Comparison of ENCODE assay signal across 8 mouse cellular contexts in genomic region chr15:98831684-98832035, GRCm38 (mm10). TPM values are rescaled to one million over a fixed set of nuclear protein-coding genes. Genes with fewer than 3 reads are reported as not detected.
A peak's percentile ranks its signal among the peaks of the same experiment; 100 is the strongest.
DNase-seq lines count a peak whose midpoint lies in the region; ATAC-seq lines count a peak whose summit lies in the region.

No protein-coding gene starts in this region.

- peaks cover 19% of the 10 kb centered on the region for H3K4me1 ChIP-seq in lung, embryonic 16.5 days (replicated peaks; ENCODE audit: control insufficient read depth, insufficient read depth, low read length)
- H3K4me1 ChIP-seq in limb, embryonic 15.5 days, result peaks cover 20% of the 10 kb centered on the region
- H3K4me1 ChIP-seq in stomach, embryonic 14.5 days (ENCODE audit: control insufficient read depth, insufficient read depth, low read length), result peaks cover 9% of the 10 kb centered on the region; the same call in 1 of the 2 replicates

- ATAC-seq in lung, embryonic 16.5 days (ENCODE audit: low read depth), result peak; percentile 48
- peak; percentile 7; the same call in 1 of the 2 replicates for ATAC-seq in erythroid progenitor cell, adult 5-6 weeks (replicated peaks; ENCODE audit: low FRiP score, poor library complexity, severe bottlenecking)
- ATAC-seq in limb, embryonic 15.5 days (ENCODE audit: insufficient number of reproducible peaks, low FRiP score, low TSS enrichment, low read depth), result no peak
- ATAC-seq in stomach, embryonic 14.5 days (ENCODE audit: insufficient number of reproducible peaks, insufficient read depth, low FRiP score, low read depth), result no peak

- H3K9me3 ChIP-seq in lung, embryonic 16.5 days (ENCODE audit: control insufficient read depth, low read length), result no peaks in the 10 kb centered on the region
- no peaks in the 10 kb centered on the region for H3K9me3 ChIP-seq in limb, embryonic 15.5 days
- no peaks in the 10 kb centered on the region for H3K9me3 ChIP-seq in stomach, embryonic 14.5 days (ENCODE audit: control insufficient read depth, low read depth, low read length)

- peak overlapping the region; percentile 90 for H3K4me3 ChIP-seq in lung, embryonic 16.5 days (ENCODE audit: low read length)
- peak overlapping the region; percentile 76 for H3K4me3 ChIP-seq in limb, embryonic 15.5 days
- H3K4me3 ChIP-seq in stomach, embryonic 14.5 days (ENCODE audit: low read depth, low read length), result peak overlapping the region; percentile 92

- no peak for DNase-seq in lung, postnatal 36 days
- no peak for DNase-seq in embryo, embryonic 10.5 days (ENCODE audit: low spot score)
- no peak for DNase-seq in kidney, postnatal 25 days
- DNase-seq in spleen, adult 12 weeks (ENCODE audit: low spot score), result no peak

- H3K9ac ChIP-seq in lung, embryonic 16.5 days (ENCODE audit: low read length), result peak overlapping the region; percentile 84; the same call in 1 of the 2 replicates
- 0 out of 2 replicates have a peak overlapping the region, but pooled peaks have one; percentile 17 for H3K9ac ChIP-seq in limb, embryonic 15.5 days
- H3K9ac ChIP-seq in stomach, embryonic 14.5 days (replicated peaks; ENCODE audit: low read depth, low read length), result 0 out of 2 replicates have a peak overlapping the region, but pooled peaks have one; percentile 22

- peak overlapping the region; percentile 97 for H3K27ac ChIP-seq in lung, embryonic 16.5 days (ENCODE audit: low read length)
- H3K27ac ChIP-seq in limb, embryonic 15.5 days, result peak overlapping the region; percentile 97
- peak overlapping the region; percentile 92 for H3K27ac ChIP-seq in stomach, embryonic 14.5 days (ENCODE audit: low read length)

- no peaks in the 10 kb centered on the region for H3K27me3 ChIP-seq in lung, embryonic 16.5 days (ENCODE audit: control insufficient read depth, insufficient read depth, low read depth, low read length)
- no peaks in the 10 kb centered on the region for H3K27me3 ChIP-seq in limb, embryonic 15.5 days
- no peaks in the 10 kb centered on the region for H3K27me3 ChIP-seq in stomach, embryonic 14.5 days (ENCODE audit: control insufficient read depth, insufficient read depth, low read length)

- 11% methylated on average over 9 of the region's 9 CpGs for WGBS in lung, embryonic 16.5 days
- WGBS in limb, embryonic 15.5 days, result 10% methylated on average over 9 of the region's 9 CpGs
- WGBS in stomach, embryonic 14.5 days, result 11% methylated on average over 9 of the region's 9 CpGs

- peaks cover 35% of the 10 kb centered on the region for H3K36me3 ChIP-seq in lung, embryonic 16.5 days (ENCODE audit: control insufficient read depth, insufficient read depth, low read length)
- H3K36me3 ChIP-seq in limb, embryonic 15.5 days, result peaks cover 55% of the 10 kb centered on the region
- H3K36me3 ChIP-seq in stomach, embryonic 14.5 days (ENCODE audit: control insufficient read depth, insufficient read depth, low read length), result peaks cover 38% of the 10 kb centered on the region

- peak overlapping the region; percentile 53 for H3K4me2 ChIP-seq in lung, embryonic 16.5 days (ENCODE audit: low read depth, low read length)
- H3K4me2 ChIP-seq in limb, embryonic 15.5 days, result peak overlapping the region; percentile 52
- H3K4me2 ChIP-seq in stomach, embryonic 14.5 days (replicated peaks; ENCODE audit: low read depth, low read length), result peak overlapping the region; percentile 50

RNA-seq across cellular contexts. Expression of gene Prkag1, which starts 0.3 kb away (rescaled TPM):
- polyA plus RNA-seq in lung, embryonic 16.5 days (2015; fragmentation: Nextera tagmentation; extraction: Ambion mirVana), result 106 TPM in 2 replicates
- total RNA-seq in erythroid progenitor cell, adult 5-6 weeks (2015; ENCODE audit: low replicate concordance), result 58.0 and 61.2 TPM in 2 replicates
- total RNA-seq in erythroid progenitor cell, adult 5-6 weeks (2017; ENCODE audit: low replicate concordance), result 73.0 and 87.4 TPM in 2 replicates
- 91.4 and 94.3 TPM in 2 replicates for polyA plus RNA-seq in limb, embryonic 15.5 days (2015; fragmentation: Nextera tagmentation; extraction: Ambion mirVana)
- polyA plus RNA-seq in stomach, embryonic 14.5 days (2014; fragmentation: Nextera tagmentation; extraction: Ambion mirVana), result 76.3 and 80.0 TPM in 2 replicates

RNA-seq across cellular contexts. Expression of gene Ddn, which starts 22.4 kb away (rescaled TPM):
- polyA plus RNA-seq in lung, embryonic 16.5 days (2015; fragmentation: Nextera tagmentation; extraction: Ambion mirVana), result not detected in 2 replicates
- not detected in 2 replicates for total RNA-seq in erythroid progenitor cell, adult 5-6 weeks (2015; ENCODE audit: low replicate concordance)
- not detected in 2 replicates for total RNA-seq in erythroid progenitor cell, adult 5-6 weeks (2017; ENCODE audit: low replicate concordance)
- polyA plus RNA-seq in limb, embryonic 15.5 days (2015; fragmentation: Nextera tagmentation; extraction: Ambion mirVana), result 0.15 TPM in 1 of 2 replicates, not detected in the other
- polyA plus RNA-seq in stomach, embryonic 14.5 days (2014; fragmentation: Nextera tagmentation; extraction: Ambion mirVana), result not detected in 2 replicates

RNA-seq across cellular contexts. Expression of gene Kmt2d, which starts 39.3 kb away (rescaled TPM):
- polyA plus RNA-seq in lung, embryonic 16.5 days (2015; fragmentation: Nextera tagmentation; extraction: Ambion mirVana), result 11.9 and 12.7 TPM in 2 replicates
- total RNA-seq in erythroid progenitor cell, adult 5-6 weeks (2015; ENCODE audit: low replicate concordance), result 29.2 and 52.4 TPM in 2 replicates
- 69.3 and 96.1 TPM in 2 replicates for total RNA-seq in erythroid progenitor cell, adult 5-6 weeks (2017; ENCODE audit: low replicate concordance)
- 11.8 and 13.7 TPM in 2 replicates for polyA plus RNA-seq in limb, embryonic 15.5 days (2015; fragmentation: Nextera tagmentation; extraction: Ambion mirVana)
- polyA plus RNA-seq in stomach, embryonic 14.5 days (2014; fragmentation: Nextera tagmentation; extraction: Ambion mirVana), result 19.5 and 21.4 TPM in 2 replicates

RNA-seq across cellular contexts. Expression of gene Wnt1, which starts 42.0 kb away (rescaled TPM):
- not detected in 2 replicates for polyA plus RNA-seq in lung, embryonic 16.5 days (2015; fragmentation: Nextera tagmentation; extraction: Ambion mirVana)
- total RNA-seq in erythroid progenitor cell, adult 5-6 weeks (2015; ENCODE audit: low replicate concordance), result not detected in 2 replicates
- total RNA-seq in erythroid progenitor cell, adult 5-6 weeks (2017; ENCODE audit: low replicate concordance), result not detected in 2 replicates
- polyA plus RNA-seq in limb, embryonic 15.5 days (2015; fragmentation: Nextera tagmentation; extraction: Ambion mirVana), result 0.06 and 0.14 TPM in 2 replicates
- not detected in 2 replicates for polyA plus RNA-seq in stomach, embryonic 14.5 days (2014; fragmentation: Nextera tagmentation; extraction: Ambion mirVana)

RNA-seq across cellular contexts. Expression of gene Wnt10b, which starts 53.7 kb away (rescaled TPM):
- polyA plus RNA-seq in lung, embryonic 16.5 days (2015; fragmentation: Nextera tagmentation; extraction: Ambion mirVana), result 0.13 and 0.23 TPM in 2 replicates
- total RNA-seq in erythroid progenitor cell, adult 5-6 weeks (2015; ENCODE audit: low replicate concordance), result 0.36 TPM in 1 of 2 replicates, not detected in the other
- not detected in 2 replicates for total RNA-seq in erythroid progenitor cell, adult 5-6 weeks (2017; ENCODE audit: low replicate concordance)
- polyA plus RNA-seq in limb, embryonic 15.5 days (2015; fragmentation: Nextera tagmentation; extraction: Ambion mirVana), result 6.0 and 7.0 TPM in 2 replicates
- not detected in 2 replicates for polyA plus RNA-seq in stomach, embryonic 14.5 days (2014; fragmentation: Nextera tagmentation; extraction: Ambion mirVana)

Comparison
In these comparisons a context has a peak if more than half of its experiments do, and no peak if none do; other contexts are left out.
1. ATAC-seq: peak in lung, embryonic 16.5 days (single experiment) and erythroid progenitor cell, adult 5-6 weeks (single experiment); none in limb, embryonic 15.5 days (single experiment) and stomach, embryonic 14.5 days (single experiment).
2. H3K9ac ChIP-seq: peak in every context shown above with its lines; median percentile 84 in lung, embryonic 16.5 days; 22 in stomach, embryonic 14.5 days; 17 in limb, embryonic 15.5 days.
3. Peak in every context shown above with its lines, with median percentiles within 50 percentile points of each other: H3K27ac ChIP-seq, H3K4me2 ChIP-seq and H3K4me3 ChIP-seq.